Mouse (Mus musculus) naive thymus-derived CD4-positive, alpha-beta T cell, adult 5 months (primary cell): ENCODE results near the gene Ildr2. TPM values are rescaled to one million over a fixed set of nuclear protein-coding genes. Genes with fewer than 3 reads are reported as not detected.

ENCODE experiments used
- polyA plus RNA-seq: library from polyadenylated mRNA; unstranded; fragments of 100-300 nt; shearing (Covaris generic); gene quantifications from one replicate; pipeline ENCODE4 v1.2.1, GENCODE M21; 2017

The Ildr2 gene
- polyA plus RNA-seq: not detected

DNA sequence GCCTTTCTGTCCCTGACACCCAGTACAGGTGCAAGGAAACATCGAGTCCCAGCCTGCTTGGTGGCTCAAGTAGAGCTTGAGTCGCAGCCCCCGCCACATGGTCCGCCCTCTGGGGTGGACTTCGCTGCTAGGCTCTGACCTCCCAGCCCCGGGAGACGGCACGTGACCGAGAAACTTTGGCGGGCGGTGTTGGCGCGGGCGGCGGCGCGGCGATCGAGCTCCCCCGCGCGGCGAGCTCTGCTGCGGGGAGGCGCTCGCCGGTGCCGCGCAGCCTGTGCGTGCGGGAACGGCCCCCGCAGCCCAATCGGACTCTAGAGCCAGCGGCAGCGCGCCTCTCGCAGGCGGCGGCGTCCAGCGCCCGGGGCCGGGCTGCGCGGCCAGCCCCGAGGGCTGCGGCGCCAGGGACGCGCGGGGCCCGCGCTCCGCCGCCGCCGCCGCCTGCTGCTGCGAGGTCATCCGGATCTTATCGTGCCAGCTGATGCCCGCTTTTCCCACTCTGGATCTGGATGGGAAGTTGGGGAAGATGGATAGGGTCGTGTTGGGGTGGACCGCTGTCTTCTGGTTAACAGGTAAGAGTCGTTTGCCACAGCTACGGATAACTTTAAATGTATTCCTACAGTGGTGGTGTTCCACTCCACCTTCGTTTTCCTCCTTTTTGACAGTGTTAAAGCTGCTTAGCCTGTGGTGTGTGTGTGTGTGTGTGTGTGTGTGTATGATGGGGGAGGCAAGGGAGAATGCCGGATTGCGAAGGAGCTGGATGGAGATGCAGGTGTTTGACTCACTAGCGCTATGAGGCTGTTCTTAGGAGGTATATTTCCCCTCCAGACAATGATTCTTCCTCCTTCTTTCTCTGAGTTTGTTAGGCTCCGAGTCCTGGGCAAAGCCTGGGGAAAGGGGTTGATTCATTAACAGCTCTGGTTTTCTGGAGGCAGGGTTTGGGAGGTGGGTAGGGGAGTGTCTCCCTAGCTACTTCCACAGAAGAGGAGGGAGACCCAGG lies at the start of gene Ildr2:
Gene Ildr2, plus strand, starts transcription at position 242 of the 997 bp plus-strand sequence.

DNA sequence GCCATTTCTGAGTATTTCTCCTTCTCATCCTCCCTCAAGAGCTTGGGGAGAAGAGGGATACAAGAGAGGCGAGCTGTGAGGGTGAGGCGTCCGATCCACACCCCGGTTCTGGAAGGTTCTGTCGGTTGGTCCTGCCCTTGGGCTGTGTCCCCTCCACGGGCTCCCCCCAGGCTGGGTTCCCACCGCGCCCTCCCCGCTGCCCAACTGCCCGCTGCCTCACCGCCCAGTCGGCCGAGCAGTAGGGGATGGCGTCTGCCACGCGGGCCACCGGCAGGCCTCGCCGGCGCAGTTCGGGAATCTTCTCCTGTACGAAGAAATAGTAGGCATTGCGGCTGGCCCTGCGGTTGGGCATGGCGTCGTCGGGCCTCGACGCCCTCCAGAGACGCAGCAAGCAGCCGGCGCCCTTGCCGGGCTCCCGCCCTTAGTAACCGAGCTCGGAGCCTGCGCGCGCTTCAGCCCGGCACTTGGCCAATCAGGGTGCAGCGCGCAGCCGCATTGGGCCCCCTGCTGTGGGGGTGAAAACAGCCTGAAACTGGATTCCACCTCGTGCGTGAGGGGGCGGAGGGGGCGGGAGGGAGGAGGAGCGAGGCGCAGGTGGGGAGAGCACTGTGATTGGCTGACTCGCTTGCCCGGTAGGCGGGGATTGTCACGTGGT lies 15.5 kb upstream of the Ildr2 start, which contains the start of gene Mael:
Gene Mael, minus strand, starts transcription at position 433 of the 655 bp plus-strand sequence.

Other genes with a start within 250 kb of the Ildr2 start
- gene Dusp27, start 126.2 kb upstream of the Ildr2 start, polyA plus RNA-seq: not detected
- gene Gpa33, start 123.9 kb upstream of the Ildr2 start, polyA plus RNA-seq: not detected
- gene Mael, start 15.4 kb upstream of the Ildr2 start, polyA plus RNA-seq: not detected
- gene Tada1, start 125.0 kb downstream of the Ildr2 start, polyA plus RNA-seq: 43.3 TPM
- 7.5 TPM for gene Pogk, start 155.7 kb downstream of the Ildr2 start, polyA plus RNA-seq
- not detected for gene Gm4846, start 243.4 kb downstream of the Ildr2 start, polyA plus RNA-seq